Mouse (Mus musculus) frontal cortex, adult (tissue): ENCODE data around the gene Tubd1.
"Not testable (repeated sequence)": the region's sequence is repeated elsewhere in the genome, so short reads cannot be mapped to it uniquely, and the experiment has no call there.

Experiments used
- ATAC-seq: cut with Nextera tagmentation; 2 replicates; pipeline ENCODE4 v1.9.2; 2017; ENCODE audit warnings: mild to moderate bottlenecking, moderate library complexity, mixed read lengths; ENCODE audit not compliant: low TSS enrichment

The Tubd1 gene

DNA sequence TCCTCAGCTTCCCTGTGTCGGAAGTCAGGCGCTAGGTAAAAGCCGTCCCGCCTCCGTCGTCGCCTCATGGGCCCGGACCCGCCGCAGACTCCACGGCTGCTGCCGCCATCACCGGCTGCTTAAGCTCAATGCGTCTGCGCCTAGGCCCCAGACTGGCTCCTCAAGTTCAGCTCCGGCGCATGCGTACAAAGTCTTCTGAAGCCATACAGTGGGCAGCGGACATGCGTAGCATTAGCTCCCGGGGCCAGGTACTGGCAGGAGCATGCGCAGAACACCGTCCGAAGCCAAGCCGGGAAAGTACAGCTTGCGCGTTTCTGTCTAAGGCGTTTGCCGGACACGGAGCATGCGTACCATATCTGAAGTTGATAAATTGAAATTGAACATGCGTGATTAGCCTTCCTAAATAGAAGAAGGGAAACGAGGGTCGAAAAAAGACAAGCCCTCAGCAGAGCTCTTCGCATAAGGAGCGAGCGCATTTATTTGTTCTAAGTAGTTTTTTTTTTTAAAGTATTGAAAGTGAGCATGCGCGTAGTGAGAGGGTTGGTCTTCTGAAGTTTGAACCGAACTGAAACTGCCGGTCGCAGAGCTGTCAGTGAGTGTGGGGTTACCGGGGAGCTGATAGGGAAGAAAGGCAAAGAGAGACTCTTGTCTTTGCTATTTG is at the start of gene Tubd1, which contains the start of gene Rps6kb1:
TSS of gene Tubd1 (plus strand) at position 353 of the 661 bp plus-strand sequence.
TSS of gene Rps6kb1 (minus strand) at position 167 of the 661 bp plus-strand sequence.
- ATAC-seq = peak; percentile 96

DNA sequence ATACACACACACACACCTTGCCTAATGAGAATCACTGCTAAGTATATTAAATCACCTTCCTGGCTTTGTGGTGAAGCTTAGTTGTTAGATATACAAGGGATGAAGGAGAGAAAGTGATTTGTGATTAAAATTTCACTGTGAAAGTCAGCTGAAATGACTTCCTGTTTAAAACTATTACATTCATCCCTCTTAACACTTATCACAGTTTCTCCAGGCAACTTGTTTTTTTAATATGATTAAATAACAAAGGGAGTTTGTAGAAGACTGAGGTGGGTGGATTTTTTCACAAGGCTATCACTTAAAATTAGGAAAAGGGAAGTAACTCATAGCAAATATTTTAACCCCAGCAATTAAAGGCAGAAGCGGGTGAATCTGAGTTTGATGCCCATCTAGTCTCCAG is 47.4 kb upstream of the Tubd1 start:
- ATAC-seq = no peak

DNA sequence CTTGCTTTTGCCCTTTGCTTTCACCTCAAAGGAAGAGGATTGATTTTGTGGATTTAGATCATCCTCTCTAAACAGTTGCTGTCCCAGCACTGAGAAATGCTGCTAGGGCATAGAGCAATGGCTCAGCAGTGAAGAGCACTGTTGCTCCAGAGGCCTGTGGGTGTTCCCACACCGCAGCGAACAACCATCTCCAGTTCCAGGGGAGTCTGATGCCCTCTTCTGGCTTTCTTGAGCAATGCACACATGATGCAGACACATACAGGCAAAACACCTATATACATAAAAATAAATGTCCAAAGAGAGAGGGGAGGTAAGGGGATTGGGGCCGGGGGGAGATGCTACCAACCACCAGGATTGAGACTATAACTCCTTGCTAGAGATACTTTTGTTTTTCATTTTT is 46.9 kb upstream of the Tubd1 start:
- no peak for ATAC-seq

DNA sequence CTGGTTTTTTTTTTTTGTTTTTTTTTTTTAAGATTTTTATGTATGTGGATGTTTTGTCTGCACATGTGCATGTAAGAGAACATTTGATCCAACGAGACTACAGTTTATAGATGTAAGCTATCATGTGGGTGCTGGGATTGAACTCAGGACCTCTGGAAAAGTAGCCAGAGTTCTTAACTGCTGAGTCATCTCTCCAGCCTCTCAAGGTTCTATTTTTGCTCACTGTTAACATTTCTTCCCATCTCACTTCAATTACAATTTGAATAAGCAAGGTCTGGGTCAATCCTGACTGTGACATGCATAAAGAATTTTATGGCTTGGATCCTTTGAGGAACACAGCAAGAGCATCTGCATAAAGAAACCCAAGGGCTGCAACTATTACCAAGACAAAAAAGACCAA is 44.0 kb upstream of the Tubd1 start:
- ATAC-seq = no peak

DNA sequence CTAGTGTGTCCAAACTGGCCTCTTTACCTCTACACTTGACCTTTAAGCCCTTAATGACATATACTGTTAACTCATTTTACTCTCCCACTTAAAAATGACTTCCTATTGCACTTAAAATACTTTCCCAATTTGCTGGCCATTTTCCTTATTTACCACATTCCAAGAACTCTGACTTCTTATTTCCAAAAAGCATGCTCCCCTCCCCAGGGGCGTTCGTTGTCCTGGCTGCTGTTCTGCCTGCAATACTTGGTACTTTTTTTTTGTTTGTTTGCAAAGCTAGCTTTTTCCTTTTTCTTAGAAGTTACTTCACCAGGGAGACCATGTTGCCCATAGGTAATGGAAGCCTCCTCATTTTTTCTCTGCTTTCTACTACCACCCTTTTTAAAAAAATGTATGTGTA is 41.7 kb upstream of the Tubd1 start:
- no peak for ATAC-seq

DNA sequence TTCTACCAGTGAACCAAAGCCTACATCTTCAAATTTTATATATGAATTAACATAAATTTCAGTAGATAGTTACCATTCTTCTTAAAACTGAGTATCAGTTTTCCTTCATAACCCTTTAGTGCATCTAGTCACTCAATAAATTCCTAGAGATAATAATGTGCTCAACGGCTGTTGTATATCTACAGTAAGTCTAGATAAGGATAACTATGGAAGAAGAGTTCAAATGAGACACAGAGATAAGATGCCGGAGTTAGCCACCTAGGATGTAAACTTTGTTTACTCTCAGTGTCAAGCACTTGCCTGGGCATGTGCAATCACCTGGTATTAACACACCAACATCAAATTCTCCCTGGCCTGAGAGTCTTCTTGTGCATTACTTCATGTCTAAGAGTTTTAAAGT is 37.5 kb upstream of the Tubd1 start:
- ATAC-seq = no peak

DNA sequence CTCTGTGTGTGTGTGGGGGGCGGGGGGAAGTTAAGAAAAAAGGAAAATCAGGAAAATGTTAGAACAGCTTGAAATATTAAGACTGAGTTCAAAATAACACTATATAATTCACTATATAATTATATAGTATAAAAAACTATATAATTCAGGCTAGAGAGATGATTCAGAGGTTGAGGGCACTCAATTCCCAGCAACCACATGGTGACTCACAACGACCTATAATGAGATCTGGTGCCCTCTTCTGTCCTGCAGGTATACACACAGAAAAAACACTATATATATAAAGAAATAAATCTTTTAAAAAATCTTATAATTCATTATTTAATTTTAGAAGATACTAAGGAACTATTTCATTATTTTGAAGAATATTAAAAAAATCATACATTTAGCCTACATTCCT is 36.8 kb upstream of the Tubd1 start:
- no peak for ATAC-seq

DNA sequence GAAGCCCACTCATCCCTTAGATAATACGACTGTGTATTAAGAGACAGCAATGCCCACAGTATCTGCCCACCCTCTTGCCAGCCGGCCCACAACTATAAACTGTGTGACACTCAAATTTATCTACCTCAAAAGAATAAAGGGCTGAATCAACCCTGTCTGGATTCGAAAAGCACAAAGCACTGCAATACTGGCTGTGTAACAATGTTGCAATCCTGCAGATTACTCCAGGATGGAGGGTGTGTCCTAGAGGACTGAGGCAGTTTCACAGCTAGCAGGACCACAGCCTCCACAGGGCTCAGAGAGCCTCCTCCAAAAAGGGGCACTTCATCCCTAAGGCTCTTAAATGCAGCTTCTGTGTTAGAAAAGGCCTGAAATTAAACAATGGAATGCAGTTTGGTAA is 28.2 kb upstream of the Tubd1 start:
- no peak for ATAC-seq

DNA sequence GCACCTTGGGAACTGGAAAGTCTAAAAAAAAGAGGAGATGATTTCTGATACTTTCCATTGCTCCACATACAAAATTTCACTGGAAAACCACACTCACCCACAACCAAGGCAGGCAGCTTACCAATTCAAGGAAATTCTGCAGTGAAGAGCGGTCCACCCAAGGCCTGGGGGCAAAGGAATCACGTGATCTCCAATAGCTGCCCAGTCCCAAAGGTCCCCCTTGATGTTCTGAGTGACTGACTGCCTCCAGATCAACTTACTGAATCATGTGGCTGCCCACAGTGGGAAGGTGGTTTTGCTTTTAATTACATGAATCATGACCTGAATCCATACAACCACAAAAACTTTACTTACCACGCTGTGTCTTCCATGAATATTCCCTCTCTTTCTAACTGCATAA is 27.6 kb upstream of the Tubd1 start:
- no peak for ATAC-seq

DNA sequence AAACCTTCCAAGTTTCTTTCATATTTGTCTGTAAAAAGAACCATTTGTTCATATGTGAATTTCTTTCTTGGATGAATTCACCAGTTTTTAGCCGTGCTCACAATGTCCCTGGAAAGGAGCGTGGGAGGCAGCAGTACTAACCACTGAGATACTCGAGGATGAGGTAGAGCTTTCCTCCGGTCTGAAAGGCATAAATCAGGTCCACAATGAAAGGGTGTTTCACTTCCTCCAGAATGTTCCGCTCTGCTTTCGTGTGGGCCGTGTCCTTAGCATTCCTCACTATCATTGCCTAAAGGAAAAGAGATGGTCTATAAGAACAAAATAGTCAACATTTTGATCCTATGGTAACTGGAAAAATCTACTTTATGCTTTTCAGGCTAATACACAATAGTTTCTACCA is 25.0 kb upstream of the Tubd1 start:
- peak; percentile 62; the same call in 1 of the 2 replicates for ATAC-seq

DNA sequence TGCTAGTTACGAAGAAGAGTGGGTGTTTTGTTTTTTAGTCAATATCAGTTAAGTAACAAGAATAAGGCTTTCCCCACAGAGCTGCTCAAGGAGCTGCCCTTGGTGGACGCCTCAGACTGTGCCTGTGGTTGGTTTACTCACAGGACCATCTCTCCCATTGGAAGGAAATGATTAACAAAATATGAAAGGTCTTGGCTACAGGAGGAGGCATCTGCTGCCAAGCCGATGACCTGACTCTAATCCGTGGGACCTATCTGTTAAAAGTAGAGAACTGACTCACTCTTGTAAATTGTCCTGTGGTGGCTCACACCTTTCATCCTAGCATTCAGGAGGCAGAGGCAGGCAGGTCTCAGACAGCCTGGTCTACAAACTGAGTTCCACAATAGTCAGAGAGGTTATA is 17.3 kb upstream of the Tubd1 start:
- no peak for ATAC-seq

DNA sequence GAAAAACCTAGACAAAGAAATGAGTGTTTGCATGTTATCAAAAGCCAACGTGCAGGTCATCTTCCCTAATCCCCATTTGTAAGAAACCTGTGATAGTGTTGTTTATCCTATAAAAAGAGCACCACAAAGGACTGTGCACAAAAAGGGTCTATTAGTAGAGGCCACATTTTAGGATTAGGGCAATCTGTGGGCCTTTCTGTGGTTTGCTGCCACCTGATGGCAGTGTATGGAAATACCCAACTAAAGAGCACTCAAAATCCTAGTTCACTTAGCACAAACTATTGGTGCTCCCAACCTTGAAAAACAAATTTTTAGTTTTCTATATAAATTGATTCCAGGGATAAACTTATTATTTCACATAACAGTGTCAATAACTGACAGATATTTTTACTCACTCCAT is 12.0 kb upstream of the Tubd1 start:
- no peak for ATAC-seq

DNA sequence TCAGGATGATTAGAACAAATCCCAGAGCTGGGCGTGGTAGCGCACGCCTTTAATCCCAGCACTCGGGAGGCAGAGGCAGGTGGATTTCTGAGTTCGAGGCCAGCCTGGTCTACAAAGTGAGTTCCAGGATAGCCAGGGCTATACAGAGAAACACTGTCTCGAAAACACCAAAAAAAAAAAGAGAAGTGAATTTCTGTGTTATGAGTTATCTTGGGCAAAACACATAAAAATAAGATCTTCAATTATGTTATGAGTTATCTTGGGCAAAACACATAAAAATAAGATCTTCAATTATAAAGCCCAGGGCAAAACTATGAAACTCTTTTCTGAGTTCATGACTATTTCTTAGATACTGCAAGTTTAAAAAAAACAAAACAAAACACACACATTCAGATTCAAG is 11.5 kb upstream of the Tubd1 start:
- ATAC-seq = not testable (repeated sequence)

DNA sequence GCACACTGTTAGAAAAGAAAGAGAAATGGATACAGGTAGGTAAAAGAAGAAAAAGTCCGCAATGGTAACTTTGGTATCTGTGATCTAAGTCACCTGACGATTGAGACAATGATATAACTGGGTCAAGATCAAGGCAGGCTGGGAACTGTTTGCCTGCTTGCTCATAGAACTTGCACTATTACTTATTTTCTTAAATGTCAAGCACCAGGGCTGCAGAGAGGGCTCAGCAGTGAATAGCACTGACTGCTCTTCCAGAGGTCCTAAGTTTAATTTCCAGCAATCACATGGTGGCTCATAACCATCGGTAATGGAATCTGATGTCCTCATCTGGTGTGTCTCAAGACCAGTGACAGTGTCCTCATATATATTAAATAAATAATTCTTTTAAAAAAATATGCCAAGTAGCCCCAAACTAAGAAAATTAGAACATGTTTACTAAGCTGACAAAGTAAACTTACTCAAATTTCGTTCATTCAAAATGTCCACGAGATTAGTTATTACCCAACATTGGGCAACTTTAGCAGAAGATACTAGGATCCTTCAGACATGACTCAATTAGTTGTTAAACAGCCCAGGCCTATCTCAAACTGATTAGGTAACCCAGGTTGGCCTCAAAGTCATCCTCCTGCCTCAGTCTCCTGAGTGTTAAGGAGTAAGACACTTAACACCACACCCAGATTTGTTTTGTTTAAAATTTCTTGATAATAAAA is 10.4 kb upstream of the Tubd1 start:
- ATAC-seq = no peak

DNA sequence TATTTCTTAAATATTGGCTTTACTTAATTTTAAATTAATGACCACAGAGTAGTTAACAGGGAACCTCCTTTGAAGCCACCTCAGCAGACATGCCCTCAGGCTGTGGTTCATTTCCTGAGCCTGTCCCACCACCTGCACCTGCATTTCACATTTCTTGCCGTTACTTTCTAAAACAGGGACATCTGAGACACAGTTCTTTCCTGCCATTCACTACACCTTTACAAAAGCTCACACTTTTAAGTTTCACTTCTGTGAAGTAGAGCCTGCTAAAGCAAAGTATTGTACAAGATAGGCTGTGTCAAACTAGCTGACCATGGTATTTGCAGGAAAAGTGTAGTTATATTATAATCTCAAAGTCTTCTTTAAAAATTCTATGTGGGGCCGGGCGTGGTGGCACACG is 6.0 kb upstream of the Tubd1 start:
- no peak for ATAC-seq

DNA sequence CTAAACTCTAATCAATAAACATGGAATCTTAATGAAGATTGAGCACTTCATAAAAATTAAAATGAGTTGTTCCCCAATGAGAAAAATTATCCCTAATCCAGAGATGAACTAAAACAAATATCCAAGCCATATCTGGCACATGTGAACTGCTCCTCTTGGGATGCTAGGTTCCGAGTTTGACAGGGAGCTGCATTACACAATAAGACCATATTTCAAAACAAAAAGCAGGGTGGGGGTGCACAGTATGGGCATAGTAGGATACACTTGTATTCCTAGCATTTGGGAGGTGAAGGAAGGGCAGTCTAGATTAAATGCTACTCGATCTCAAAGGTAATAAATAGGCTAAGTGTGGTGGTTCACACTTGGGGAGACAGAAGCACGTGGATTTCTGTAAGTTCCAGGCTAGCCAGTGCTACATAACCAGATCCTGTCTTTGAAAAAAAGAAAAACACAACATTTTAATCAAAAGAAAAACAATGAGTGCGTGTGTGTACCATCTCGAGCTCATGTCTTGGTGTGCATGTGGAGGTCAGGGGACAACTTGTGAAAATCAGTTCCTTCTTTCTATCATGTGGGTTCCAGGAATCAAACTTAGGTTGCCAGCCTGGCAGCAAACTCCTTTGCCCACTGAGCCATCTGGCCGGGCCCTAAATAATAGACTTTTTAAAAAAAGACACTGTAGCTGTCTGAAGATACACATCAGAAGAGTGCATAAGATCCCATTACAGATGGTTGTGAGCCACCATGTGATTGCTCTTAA is 4.9 kb upstream of the Tubd1 start:
- ATAC-seq = no peak

DNA sequence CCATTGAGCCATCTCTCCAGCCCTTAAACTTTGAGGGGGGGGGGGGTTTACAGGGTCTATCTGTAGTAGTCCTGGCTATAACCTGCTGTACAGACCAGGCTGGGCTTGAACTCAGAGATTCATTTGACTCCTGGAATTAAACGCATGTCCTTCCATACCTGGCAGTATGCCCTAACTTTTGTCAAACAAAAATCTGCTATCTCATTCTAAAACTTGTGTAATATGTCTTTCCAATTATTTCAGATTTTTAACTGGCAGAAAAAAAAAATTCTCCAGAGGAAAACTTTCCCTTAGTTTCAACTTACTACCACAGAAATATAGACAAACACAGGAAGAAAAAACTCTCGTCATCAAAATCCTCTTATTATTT is 4.3 kb upstream of the Tubd1 start:
- no peak for ATAC-seq

DNA sequence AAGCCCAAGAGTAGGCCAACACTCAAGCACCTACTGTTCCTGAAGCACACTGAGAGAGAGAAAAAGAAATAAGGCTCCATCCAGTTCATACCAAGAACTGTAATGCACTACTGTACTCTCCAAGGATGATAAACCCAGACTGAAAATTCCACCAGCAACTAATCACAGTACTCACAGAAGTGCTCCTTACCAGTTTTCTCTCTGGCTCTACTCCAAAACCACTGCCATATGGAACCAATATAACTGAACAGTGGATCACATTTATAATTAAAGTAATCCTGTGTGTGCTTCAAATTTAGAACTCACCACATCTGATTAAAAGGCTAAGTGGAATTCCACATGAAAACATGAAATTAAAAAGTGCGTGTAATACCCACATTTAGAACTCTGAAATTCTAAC is 1.9 kb upstream of the Tubd1 start:
- ATAC-seq = no peak

DNA sequence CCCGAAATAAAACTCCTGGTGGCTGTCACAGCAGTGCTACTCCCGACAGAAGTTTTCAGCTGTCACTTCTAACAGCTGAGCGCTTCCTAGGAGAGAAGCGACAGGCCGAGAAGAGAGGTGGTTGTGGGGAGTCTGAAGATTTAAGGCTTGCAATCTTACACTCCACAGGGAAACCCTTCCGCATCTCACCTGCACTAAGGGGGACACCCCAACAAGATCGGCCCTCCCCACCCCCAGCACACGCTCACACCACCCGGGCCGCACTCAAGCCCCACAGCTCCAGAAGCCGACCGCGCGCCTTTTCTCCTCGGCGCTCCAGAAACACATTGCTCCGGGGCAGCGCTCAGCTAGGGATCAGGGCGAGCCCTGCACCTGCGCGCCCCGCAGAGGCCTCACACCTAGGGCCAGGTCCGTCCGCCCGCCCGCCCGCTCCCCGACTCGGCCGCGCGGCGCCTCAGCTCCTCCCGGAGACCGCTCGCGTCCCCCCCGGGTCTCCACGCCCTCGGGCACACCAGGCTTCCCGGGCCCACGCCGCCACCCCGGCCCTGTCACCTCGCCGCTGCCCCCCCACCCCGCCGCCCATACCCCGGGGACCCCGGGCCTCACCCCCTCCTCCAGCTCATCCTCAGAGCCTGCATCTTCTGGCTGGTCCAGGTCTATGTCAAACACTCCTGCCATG is 692 bp upstream of the Tubd1 start:
- peak; percentile 31 for ATAC-seq

DNA sequence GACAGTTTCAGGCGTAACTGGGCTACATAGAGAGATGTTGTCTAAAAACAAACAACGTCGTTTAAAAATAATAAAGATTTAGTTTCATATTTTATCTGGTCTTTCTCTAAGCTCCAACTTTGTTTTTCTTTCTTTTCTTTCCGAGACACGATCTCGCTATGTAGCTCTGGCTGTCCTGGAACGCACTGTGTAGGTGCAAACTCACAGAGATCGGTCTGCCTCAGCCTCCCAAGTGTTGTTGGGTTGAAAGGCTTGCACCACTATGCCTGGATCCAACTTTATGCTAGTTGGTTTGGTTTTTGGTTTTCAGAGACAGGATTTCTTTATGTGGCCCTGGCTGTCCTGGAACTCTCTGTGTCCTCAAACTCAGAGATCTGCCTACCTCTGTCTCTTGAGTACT is 765 bp downstream of the Tubd1 start:
- ATAC-seq = no peak

DNA sequence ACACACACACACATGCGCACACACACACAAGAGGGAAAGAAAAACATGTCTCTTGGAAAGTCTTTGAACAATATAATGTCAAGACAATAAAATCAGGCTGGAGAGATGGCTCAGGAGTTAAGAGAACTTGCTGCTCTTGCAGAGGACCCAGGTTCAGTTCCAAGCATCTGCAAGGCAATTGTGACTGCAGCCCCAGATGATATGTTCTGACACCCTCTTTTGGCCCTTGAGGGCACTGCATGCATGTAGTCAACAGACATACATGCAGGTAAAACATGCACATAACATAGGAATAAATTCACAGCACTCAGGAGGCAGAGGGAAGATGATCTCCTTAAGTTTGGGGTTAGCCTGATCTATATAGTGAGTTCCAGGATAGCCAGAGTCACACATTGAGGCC is 2.6 kb downstream of the Tubd1 start:
- ATAC-seq = no peak

DNA sequence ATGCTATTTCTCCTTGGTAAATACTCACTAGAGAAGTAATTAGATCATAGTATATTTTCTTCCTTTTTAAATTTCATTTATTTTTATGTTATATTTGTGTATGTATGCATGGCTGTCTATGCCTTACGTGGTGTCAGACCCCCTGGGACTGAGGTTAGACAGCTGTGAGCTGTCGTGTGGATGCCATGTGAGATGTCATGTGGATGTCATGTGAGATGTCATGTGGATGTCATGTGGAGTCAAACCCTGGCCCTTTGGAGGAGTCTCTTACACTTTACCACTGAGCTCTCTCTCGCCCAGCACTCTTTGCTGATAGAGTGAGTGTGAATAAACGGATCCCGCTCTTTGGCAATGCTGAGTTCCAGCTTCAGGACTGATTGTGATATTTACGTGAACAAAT is 8.7 kb downstream of the Tubd1 start:
- no peak for ATAC-seq

DNA sequence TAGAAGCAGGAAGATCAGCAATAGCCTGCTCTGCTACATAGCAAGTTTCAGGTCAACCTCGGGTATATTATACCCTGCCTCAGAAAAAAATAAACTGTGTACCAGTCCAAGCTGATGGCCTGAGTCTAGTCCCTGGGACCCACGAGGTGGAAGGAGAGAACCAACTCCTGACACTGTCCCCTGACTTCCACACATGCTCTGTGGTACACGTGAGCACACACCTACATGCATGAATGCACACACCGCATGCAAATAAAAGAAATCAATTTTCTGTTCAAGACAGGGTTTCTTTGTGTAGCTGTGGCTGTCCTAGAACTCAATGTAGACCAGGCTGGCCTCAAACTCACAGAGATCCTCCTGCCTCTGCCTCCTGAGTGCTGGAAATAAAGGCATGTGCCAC is 13.5 kb downstream of the Tubd1 start:
- ATAC-seq = no peak
